Mouse (Mus musculus): ENCODE data around the gene Trank1.

Gene Trank1

DNA sequence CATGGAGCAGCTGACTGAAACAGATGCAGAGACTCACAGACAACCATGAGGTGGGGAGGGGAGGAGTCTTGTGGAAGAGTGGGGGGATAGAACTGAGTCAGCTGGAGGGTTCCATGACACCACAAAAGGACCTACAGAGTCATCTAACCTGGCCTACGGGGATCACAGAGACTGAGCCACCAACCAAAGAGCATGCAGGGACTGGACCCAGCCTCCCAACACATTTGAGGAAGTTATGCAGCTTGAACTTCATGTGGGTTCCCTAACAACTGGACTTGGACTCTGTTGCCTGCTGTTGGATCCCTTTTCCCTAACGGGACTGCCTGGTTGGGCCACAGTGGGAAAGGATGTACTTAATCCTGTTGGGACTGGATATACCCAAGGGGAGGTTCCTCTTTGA is 16.2 kb upstream of the Trank1 start:
- in situ Hi-C loops (cut with MboI; ENCODE audit: low pct_unique_long_range_greater_than_20kb in 1 of 2, low sequenced_read_pairs in 2 of 2, unreplicated experiment in 1 of 2): no loop called here

DNA sequence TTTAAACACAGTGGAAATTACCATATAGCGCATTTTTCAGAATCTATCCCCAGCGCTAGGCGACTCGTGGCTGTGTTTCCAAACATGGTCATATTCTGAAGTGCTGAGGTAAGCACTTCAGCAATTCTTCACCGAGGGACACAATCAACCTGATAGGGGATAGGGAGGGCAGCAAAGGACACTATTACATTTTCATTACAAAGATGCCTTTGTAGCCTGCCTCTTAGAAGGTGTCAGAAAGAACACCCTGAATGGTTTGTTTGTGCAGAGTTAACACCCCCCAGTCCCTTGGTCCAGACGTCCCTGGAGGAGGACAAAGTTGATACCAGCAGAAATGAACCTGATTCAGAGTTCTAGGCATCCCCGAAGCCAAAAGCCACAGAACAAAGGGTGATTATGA is 15.1 kb upstream of the Trank1 start:
- in situ Hi-C loops (cut with MboI; ENCODE audit: low pct_unique_long_range_greater_than_20kb in 1 of 2, low sequenced_read_pairs in 2 of 2, unreplicated experiment in 1 of 2): no loop called here

DNA sequence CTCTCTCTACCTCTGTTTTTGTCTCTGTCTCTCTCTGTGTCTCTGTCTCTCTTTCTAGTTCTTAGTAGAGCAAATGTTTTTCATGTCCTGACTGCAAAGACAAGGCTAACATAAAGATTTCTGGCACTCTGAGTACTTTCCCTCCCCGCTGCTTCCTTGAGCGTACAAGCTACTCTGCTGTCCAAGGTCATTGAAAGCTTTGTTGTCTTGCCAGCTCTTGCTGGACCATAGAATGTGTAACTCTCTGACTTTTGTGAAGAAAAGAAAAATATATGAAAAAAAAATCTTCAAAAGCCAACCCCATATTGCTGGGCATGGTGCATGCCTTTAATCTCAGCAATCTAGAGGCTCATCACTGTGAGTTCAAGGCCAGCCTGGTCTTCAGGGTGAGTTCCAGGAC is 12.9 kb upstream of the Trank1 start:
- in situ Hi-C loops (cut with MboI; ENCODE audit: low pct_unique_long_range_greater_than_20kb in 1 of 2, low sequenced_read_pairs in 2 of 2, unreplicated experiment in 1 of 2): no loop called here

DNA sequence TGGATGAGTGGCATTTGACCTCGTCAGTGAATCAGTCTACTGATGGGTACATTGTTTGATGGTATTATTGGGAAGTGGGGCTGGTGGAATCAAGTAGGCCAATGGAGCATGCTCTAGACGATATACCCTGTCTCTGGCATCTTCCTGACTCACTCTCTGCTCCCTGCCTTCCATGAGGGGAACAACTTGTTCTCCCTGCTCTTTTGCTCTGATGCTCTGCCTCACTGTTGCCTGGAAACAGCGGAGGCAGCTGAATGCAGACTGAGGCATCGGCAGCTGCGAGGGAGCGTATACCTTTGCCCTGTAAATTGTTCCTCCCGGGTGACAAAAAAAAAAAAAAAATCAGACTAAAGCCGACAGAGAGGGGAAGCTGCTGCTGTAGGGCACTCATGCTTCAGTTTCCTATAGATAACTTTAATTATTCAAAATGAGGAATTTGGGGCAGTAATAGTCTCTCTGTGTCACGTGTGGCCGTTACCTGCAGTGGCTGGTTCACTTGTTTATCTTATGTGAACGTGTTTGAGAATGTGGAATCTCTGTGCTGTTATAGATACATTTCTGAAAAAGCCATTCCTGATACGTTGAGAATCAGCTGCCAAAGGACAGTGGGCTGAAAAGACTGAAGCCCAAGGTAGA is 9.2 kb upstream of the Trank1 start:
- in situ Hi-C loops (cut with MboI; ENCODE audit: low pct_unique_long_range_greater_than_20kb in 1 of 2, low sequenced_read_pairs in 2 of 2, unreplicated experiment in 1 of 2): no loop called here

DNA sequence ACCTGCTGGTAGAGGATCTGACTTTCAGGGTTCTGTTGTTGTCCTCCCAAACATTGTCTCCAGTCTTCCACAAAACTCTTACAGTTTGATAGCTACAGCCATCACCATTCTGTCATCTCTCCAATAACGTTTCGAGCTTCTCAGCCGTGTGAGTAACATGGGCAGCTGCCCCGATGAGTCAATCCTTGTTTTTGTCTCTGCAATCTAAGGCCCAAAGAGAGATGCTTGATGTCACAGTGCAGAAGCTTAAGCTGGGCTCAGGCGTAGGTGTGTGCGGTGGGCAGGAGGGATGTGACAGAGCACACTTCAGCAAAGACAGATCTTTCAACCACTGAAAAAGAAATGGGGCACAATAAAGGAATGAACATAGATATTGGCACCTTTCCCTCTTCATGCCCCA is 7.5 kb upstream of the Trank1 start:
- in situ Hi-C loops (cut with MboI; ENCODE audit: low pct_unique_long_range_greater_than_20kb in 1 of 2, low sequenced_read_pairs in 2 of 2, unreplicated experiment in 1 of 2): no loop called here

DNA sequence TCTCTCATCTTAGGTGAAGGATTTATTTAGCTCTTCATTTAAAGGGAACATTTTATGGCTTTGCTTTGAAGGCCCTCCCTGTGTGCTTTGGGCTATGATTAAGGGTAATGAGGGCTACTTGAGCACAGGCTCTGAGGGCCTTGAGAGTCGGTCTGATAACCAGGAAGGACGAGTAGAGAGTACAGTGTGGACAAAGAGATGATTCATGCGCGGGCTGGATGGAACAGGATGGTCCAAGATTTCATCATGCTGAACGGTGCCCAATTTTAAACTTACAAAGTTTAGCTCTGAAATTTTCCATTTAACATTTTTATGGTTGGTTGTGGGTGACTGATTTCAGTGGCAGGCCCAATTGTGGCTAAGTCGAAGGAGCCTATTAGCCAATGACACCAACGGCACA is 5.4 kb upstream of the Trank1 start:
- in situ Hi-C loops (cut with MboI; ENCODE audit: low pct_unique_long_range_greater_than_20kb in 1 of 2, low sequenced_read_pairs in 2 of 2, unreplicated experiment in 1 of 2): no loop called here

DNA sequence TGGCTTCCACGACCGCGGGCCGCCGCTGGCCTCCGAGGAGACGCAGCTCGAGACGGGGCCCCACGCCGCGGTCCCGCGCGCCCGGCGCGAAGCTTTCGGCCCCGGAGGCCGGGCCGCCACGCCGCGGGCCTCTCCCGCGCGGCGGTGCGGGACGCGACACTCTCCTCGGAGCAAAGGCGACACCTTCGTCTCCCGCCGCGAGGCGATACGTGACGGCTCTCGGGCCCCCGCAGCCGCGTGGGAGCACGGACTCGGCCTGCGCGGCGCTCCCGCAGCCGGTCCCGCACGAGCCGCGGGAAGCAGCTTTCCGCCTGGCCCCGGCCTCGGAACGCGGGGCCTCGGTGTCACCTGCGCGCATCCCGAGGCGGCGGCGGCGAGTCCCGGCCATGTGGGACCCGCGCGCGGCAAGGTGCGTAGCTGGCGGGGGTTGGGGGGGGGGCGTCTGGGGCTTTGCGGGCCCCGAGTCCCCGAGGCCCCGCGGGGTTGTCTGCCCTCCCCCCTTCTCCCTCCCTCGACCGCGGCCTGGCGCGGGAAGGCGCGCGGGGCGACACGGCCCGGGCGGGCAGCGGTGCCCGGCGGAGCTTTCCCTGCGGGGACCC is 403 bp downstream of the Trank1 start:
- in situ Hi-C loops (cut with MboI; ENCODE audit: low pct_unique_long_range_greater_than_20kb in 1 of 2, low sequenced_read_pairs in 2 of 2, unreplicated experiment in 1 of 2): no loop called here

DNA sequence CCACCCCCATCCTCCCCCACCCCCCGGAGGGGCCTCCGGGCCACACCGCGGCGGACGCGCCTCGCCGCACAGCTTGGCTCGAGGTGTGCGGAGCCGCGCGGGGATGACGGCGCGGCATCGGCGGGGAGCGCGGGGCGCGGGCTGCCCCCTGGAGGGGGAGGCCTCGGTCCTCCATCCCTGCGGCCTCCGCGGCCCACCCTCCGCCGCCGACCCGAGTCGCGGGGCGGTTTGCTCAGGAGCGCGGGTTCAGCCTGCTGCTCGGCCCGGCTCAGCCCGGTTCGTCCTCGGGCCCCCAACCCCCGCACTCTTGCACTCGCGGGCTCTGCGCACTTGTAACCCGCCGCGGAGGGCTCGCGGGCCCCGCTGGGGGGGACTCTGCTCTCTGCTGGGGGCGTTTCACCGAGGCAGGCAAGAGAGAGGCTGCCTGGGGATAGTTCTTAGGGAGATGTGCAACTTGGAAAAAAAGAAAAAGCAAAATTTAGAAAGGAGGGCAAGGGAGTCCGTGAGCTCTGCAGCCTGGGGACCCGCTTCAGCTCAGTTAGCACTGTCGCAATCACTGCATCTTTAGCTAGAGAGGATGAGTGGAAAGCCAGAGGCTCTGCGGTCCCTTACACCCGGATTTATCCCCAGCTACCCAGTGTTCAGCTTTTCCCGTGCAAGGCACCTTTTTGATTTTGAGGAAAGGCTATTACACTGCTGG is 1.1 kb downstream of the Trank1 start:
- in situ Hi-C loops (cut with MboI; ENCODE audit: low pct_unique_long_range_greater_than_20kb in 1 of 2, low sequenced_read_pairs in 2 of 2, unreplicated experiment in 1 of 2): no loop called here

DNA sequence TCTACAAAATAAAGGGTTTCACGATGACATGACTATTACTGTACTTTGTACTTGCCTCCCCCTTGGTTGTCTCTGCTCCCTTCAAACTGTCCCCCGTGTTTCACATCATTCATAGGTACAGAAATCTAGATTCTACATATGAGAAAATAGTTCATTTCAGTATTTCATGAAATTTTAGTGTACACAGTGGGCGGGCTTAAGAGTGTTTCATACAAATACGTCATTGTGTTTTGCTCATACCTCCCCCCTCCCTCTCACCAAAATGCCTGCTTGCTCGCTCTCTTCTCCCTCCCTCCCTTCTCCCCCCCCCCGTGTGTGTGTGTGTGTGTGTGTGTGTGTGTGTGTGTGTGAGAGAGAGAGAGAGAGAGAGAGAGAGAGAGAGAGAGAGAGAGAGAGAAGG is 1.8 kb downstream of the Trank1 start:
- in situ Hi-C loops (cut with MboI; ENCODE audit: low pct_unique_long_range_greater_than_20kb in 1 of 2, low sequenced_read_pairs in 2 of 2, unreplicated experiment in 1 of 2): no loop called here

DNA sequence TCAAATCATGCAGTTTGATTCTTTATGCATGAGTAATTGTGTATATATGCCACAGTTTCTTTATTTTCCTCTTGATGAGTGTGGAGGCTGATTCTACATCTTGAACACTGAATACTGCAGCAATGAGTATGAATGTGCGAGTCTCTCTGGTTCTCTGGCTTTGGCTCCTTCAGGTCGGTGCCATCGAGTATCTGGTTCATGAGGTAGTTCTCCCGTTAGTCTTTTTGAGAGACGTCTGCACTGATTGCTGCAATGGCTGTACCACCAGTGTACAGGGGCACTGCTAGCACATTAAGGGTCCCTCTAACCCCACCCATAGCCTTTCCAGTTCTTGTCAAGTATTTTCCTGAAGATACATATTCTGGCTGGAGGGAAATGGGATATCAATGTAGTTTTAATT is 2.3 kb downstream of the Trank1 start:
- in situ Hi-C loops (cut with MboI; ENCODE audit: low pct_unique_long_range_greater_than_20kb in 1 of 2, low sequenced_read_pairs in 2 of 2, unreplicated experiment in 1 of 2): no loop called here

DNA sequence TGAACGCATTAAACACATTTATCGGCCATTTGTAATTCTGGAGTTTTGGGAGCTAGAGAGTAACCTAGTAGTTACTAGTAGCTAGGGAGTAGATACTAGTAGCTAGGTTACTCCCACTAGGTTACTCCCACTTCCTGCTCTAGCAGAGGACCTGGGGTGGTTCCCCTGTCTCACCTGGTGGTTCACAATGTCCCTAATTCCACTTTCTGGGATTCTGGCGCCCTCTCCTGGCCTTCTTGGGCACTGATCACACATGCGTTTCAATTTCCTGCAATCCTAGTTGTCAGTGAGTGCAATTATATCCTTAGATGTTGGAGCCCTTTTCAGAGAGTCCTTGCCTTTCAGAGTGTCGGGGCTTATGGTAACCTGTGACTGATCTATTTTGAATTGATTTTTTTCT is 2.7 kb downstream of the Trank1 start:
- in situ Hi-C loops (cut with MboI; ENCODE audit: low pct_unique_long_range_greater_than_20kb in 1 of 2, low sequenced_read_pairs in 2 of 2, unreplicated experiment in 1 of 2): no loop called here

DNA sequence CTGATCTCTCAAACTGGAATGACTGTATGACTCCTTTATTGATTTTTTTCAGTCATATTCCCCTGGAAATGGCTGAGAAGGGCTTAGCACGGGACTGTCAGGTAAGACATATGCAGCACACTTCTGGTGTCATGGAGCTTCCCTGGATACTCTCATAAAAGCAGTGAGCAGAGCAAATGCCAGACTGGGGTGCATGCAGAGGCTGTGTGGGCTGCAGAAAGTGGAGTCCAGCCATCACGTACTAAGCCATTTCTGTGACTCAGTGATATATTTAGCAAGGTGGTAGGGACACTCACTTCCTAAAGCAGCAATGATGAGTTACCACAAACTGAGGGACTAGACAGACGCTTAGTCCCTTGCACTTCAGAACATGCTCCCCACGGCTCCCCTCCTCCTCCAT is 9.4 kb downstream of the Trank1 start:
- in situ Hi-C loops (cut with MboI; ENCODE audit: low pct_unique_long_range_greater_than_20kb in 1 of 2, low sequenced_read_pairs in 2 of 2, unreplicated experiment in 1 of 2): no loop called here

DNA sequence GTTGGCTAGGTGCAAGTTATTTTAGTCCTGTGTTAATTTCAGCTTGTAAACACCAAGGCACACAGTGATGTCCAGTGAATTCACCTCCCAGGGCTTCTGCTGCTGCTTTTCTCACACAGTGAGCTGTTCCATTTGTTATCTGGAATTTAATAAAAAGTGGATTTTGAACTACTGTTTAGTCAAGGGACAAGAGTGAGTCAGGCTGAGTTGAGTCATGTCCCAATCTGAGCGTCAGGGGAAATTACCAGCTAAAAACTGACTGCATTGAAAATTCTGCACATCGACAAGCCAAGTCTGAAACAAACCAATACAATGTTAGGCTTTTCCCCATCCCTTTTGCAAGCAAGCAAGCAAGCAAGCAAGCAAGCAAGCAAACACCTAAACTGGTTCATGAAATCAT is 13.3 kb downstream of the Trank1 start:
- in situ Hi-C loops (cut with MboI; ENCODE audit: low pct_unique_long_range_greater_than_20kb in 1 of 2, low sequenced_read_pairs in 2 of 2, unreplicated experiment in 1 of 2): no loop called here

DNA sequence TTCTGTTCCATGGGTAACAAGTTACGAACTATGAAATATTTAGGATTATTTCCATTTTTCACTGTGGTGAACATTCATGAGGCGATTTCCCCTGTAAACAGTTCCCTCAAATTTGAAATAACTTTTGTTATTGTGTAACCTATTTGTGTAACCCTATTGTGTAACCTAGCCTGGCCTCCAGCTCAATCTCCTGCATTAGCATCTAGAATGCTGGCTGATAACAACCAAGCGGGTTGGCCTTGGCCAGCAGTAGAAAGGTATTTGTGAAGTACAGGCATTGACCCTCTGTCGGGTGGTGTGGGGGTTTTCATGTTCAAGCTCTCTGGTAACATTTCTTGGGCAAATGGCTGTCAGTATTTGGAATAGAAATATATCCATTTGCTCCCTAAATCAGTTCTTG is 18.3 kb downstream of the Trank1 start:
- in situ Hi-C loops (cut with MboI; ENCODE audit: low pct_unique_long_range_greater_than_20kb in 1 of 2, low sequenced_read_pairs in 2 of 2, unreplicated experiment in 1 of 2): no loop called here

DNA sequence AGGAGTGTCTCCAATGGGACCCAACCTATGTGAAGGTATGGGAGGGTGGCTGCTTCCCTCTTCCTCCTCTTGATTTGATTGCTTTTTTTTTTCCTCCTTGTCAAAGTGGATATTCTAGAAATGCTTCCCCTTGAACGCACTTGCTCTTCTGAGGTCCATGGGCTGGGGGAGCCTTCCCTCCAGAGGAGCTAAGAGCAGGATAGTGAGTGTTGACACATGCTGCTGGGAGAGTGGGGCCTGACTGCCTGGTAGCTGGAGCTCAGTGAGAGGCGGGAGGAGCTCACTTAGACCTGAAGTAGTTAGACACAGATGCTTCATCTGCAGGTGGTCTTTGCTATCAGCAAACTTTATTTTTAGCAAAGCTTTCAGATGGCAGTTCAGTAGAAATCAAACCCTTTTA is 22.3 kb downstream of the Trank1 start:
- in situ Hi-C loops (cut with MboI; ENCODE audit: low pct_unique_long_range_greater_than_20kb in 1 of 2, low sequenced_read_pairs in 2 of 2, unreplicated experiment in 1 of 2): no loop called here

DNA sequence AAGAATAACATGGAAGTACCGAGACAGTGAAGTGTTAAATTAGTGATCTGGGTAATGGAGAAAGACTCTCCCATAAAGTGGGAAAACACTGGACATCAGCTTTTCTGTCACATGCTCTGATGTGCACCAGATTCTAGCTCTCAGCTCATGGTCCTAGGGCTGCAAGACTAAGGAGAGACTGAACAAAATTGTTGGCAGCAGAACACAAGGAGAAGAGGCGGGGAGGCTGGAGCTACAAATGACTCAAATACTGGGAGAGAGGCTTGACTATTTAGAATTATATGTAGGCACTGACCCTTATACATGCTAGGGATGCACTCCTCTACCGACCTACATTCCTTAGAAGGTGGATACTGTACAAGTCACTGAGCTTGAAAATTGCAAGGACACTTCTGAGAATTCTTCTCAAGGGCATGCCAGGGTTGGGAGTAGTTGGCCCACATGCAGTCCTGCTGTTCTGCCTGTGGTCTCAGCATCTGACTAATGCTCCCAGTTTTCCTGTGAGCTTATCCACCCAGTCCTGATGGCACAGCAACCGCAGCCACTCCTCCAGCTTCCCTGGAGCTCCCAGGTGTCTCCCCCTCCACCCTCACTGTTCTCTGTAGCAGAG is 23.1 kb downstream of the Trank1 start:
- in situ Hi-C loops (cut with MboI; ENCODE audit: low pct_unique_long_range_greater_than_20kb in 1 of 2, low sequenced_read_pairs in 2 of 2, unreplicated experiment in 1 of 2): no loop called here

DNA sequence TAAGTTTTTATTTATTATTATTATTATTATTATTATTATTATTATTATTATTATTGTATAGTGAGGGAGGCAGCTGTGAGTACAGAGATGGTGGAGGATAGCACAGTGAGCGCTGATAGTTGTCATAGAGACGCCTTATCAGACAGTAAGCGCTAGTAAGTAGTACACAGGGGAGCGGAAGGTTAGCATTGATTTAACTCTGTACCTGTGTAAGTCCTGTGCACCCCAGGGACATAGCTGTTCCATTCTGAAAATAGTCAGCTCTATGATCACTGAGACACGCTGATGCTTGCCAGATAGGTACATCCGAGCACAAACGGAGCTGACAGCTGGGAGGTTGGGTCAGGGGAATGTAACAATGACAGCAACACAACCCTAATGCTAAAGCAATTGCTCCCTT is 39.7 kb downstream of the Trank1 start:
- in situ Hi-C loops (cut with MboI; ENCODE audit: low pct_unique_long_range_greater_than_20kb in 1 of 2, low sequenced_read_pairs in 2 of 2, unreplicated experiment in 1 of 2): no loop called here

DNA sequence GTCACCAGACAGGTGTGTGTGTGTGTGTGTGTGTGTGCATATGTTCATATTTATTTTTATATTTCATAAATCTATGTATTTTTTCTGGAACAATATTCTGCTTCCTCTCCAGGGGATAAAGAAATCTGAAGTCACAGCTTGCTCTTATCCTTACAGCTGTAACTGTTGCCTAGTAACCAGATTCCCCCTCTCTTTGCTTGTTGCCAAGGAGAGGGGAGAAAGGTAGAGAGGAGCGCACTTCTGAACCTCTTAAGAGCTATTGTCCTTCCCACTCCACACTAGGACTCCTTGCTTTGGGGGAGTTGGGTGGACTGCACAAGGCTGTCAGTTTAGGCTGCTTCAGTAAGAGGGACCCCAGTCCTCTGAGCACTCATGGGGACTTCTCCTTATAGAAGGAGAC is 40.1 kb downstream of the Trank1 start:
- in situ Hi-C loops (cut with MboI; ENCODE audit: low pct_unique_long_range_greater_than_20kb in 1 of 2, low sequenced_read_pairs in 2 of 2, unreplicated experiment in 1 of 2): no loop called here

DNA sequence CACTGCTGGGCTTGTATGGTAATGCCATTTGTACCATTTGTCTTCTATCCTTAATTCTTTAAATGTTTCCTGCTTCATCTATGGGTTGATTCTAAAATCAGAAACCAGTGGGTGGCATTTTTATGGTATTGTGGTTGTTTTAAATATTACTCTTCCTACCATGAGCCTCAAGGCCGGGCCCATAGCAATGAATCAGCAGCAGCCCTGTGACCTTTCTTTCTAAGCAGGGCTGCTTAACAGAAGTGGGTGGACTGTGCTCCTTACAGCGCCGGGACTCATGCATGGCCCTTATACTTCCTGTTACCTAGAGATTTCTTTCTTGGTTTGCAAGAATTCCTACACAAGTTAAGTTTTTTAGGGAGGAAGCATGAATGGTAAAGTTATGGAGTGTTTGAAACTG is 41.1 kb downstream of the Trank1 start:
- in situ Hi-C loops (cut with MboI; ENCODE audit: low pct_unique_long_range_greater_than_20kb in 1 of 2, low sequenced_read_pairs in 2 of 2, unreplicated experiment in 1 of 2): no loop called here

DNA sequence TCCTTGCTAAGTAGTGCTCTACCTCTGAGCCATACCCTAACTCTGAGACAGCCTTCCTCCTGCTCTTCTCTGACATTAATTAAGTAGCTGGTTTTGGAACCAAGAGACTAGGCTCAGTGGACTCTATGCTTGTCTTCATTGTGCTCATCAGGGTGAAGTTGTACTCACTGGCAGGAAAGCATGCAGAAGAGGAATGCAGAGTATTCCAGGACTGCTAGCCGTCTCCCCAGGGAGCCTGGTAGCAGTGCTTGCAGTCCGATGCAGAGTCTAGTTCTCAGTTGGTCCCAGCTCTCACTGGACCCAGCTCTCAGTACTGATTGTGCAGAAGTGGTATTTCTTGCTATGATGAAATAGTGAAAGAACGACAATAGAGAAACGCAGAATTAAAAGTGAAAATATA is 43.5 kb downstream of the Trank1 start:
- in situ Hi-C loops (cut with MboI; ENCODE audit: low pct_unique_long_range_greater_than_20kb in 1 of 2, low sequenced_read_pairs in 2 of 2, unreplicated experiment in 1 of 2): no loop called here
